Mouse (Mus musculus) liver, embryonic 13.5 days (tissue): Measurements from ENCODE around the gene C130026I21Rik. TPM values are rescaled to one million over a fixed set of nuclear protein-coding genes. Genes with fewer than 3 reads are reported as not detected.
"Not testable (repeated sequence)": the region's sequence is repeated elsewhere in the genome, so short reads cannot be mapped to it uniquely, and the experiment has no call there.

Experiments
- ATAC-seq: fragments of 200-750 bp; cut with Nextera tagmentation; 2 replicates; pipeline ENCODE4 v1.8.0; 2017; ENCODE audit warnings: low read depth, mild to moderate bottlenecking, moderate number of reproducible peaks, moderate library complexity
- DNase-seq: peaks from one replicate; pipeline ENCODE4 v3.0.0; 2022
- H3K27ac ChIP-seq: fragments of 300-500 bp; sonication (generic); 2 replicates; pipeline ENCODE4 v1.5.1; 2015; ENCODE audit warnings: moderate library complexity, mild to moderate bottlenecking, inconsistent platforms
- H3K27me3 ChIP-seq: fragments of 300-500 bp; sonication (generic); 2 replicates; pipeline ENCODE4 v1.6.1; 2015; ENCODE audit warnings: mild to moderate bottlenecking, inconsistent platforms
- H3K36me3 ChIP-seq: fragments of 300-500 bp; sonication (generic); 2 replicates; pipeline ENCODE4 v1.6.1; 2015; ENCODE audit warnings: mild to moderate bottlenecking, inconsistent platforms
- H3K4me1 ChIP-seq: fragments of 300-500 bp; sonication (generic); replicated peaks from 2 replicates; pipeline ENCODE4 v1.6.1; 2015; ENCODE audit warnings: inconsistent platforms
- H3K4me2 ChIP-seq: fragments of 300-500 bp; sonication (generic); 2 replicates; pipeline ENCODE4 v1.6.1; 2015; ENCODE audit warnings: inconsistent platforms, mild to moderate bottlenecking, moderate library complexity
- H3K4me3 ChIP-seq: fragments of 300-500 bp; sonication (generic); replicated peaks from 2 replicates; pipeline ENCODE4 v1.5.1; 2015; ENCODE audit warnings: mild to moderate bottlenecking, inconsistent platforms
- H3K9ac ChIP-seq: fragments of 300-500 bp; sonication (generic); 2 replicates; pipeline ENCODE4 v1.6.1; 2015; ENCODE audit warnings: mild to moderate bottlenecking, inconsistent platforms
- H3K9me3 ChIP-seq: fragments of 300-500 bp; sonication (generic); replicated peaks from 2 replicates; pipeline ENCODE4 v1.6.1; 2016; ENCODE audit warnings: inconsistent platforms
- whole genome bisulfite sequencing: fragments of 180-500 bp; shearing (Covaris S2); methylation state at CpG from one replicate; pipeline ENCODE4 v1.1.7; 2015; ENCODE audit not compliant: insufficient replicate concordance; 5-methylcytosine and 5-hydroxymethylcytosine counted together
- polyA plus RNA-seq: library from polyadenylated mRNA; unstranded; fragments of >200 nt; fragmentation: Nextera tagmentation; extraction: Ambion mirVana; gene quantifications from 2 replicates; pipeline ENCODE4 v1.2.1, GENCODE M21; 2015

The C130026I21Rik gene
- polyA plus RNA-seq, 1 experiment from 2014 or later, result not detected

DNA sequence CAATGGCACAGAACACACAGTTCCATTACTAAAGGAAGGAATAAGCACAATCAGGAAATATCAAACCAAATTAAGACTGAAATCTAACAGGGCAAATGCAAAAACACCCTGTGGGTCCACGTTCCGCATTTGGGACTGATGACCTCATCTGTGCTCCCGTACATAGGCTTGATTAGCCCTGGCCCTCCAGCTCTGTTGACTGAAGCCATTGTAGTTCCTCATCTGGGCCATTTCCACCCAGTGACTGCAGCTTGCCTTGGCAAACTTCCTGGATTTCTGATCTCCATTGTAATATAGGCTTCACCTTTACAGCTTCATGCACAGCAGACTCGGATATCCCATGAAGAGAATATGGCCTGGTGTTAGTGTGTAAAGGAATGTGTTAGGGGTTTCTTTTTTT lies 148.5 kb downstream of the C130026I21Rik start:
- not testable (repeated sequence) for DNase-seq, H3K4me3 ChIP-seq, H3K9ac ChIP-seq, H3K36me3 ChIP-seq, ATAC-seq, H3K27ac ChIP-seq, H3K4me1 ChIP-seq, H3K4me2 ChIP-seq, H3K9me3 ChIP-seq, H3K27me3 ChIP-seq
- WGBS, result 69% methylated on average over 4 of the region's 4 CpGs

DNA sequence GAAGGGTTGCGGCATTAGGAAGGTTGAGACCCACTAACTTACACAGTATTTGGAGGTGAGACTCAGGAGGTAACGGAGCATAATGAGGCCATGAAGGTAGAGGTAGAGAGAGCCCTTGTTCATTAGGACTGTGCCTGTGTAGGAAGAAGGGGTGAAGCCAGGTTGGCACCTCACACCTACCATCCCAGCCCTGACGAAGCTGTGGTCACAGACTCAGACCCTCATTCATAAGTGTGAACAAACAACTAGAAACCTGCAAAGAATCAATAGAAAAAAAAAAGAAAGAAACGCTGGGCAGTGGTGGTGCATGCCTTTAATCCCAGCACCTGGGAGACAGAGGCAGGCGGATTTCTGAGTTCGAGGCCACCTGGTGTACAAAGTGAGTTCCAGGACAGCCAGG lies 152.0 kb downstream of the C130026I21Rik start:
- DNase-seq, H3K27ac ChIP-seq, H3K4me1 ChIP-seq, H3K36me3 ChIP-seq, H3K9me3 ChIP-seq, H3K9ac ChIP-seq, H3K4me3 ChIP-seq, H3K4me2 ChIP-seq, H3K27me3 ChIP-seq, ATAC-seq: not testable (repeated sequence)
- WGBS, result 63% methylated on average over 5 of the region's 6 CpGs

DNA sequence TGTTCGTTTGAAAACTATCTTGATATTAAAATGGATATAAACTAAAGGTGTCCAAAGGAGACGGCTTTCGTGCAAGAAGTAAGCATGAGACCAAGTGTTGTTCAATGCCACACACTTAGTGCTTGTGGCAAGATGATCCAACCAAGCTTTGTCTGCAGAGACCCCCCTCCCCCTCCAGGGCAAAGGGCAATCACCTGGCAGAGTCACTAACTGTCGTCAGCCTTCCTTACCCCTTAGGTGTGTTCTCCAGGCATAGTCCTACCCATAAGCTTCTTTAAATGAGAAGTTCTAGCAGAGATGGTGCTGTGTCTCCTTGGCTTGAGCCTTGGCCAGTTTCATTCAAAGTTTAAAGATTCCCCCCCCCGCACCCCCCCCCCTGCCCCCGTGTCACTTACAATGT lies 152.8 kb downstream of the C130026I21Rik start:
- not testable (repeated sequence) for DNase-seq, H3K27ac ChIP-seq, H3K4me1 ChIP-seq, H3K9me3 ChIP-seq, H3K9ac ChIP-seq, H3K4me3 ChIP-seq, H3K4me2 ChIP-seq, H3K36me3 ChIP-seq, H3K27me3 ChIP-seq, ATAC-seq
- 43% methylated on average over 4 of the region's 6 CpGs for WGBS

DNA sequence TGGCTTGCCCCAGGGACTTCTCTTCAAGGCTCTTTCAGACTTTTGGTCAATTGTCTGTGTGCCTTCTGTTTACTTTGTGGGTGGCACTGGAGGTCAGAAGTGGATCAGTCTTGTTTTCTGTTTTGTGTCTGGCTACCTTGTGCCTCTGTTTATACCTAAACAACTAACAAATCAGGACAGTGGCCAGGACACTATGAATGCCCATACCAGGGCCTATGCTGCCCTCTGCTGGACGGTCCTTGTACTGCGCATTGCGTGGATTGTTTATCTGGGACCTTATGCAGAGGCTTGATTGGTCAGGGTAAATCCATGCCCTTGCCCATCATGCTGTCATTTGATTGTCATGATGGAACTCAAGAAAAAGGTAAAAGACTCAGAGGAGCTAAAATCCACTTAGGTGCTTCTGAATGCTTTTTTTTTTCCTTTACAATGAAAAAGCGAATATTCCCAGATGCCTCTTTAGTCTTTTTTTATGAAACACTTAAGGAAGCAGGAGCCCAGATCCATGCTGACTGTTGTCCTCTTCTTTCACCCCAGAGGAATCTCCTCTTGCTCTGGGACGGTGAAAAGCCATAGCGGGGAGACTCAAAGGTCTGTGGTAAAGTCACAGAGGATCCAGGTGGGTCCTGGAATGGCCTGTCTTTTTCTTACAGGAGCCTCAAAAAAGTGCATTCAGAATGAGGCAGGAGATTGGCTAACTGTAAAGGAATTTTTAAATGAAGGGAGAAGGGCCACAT lies 155.5 kb downstream of the C130026I21Rik start:
- not testable (repeated sequence) for H3K4me3 ChIP-seq, DNase-seq, H3K27ac ChIP-seq, ATAC-seq, H3K27me3 ChIP-seq, H3K4me1 ChIP-seq, H3K4me2 ChIP-seq, H3K9me3 ChIP-seq, H3K9ac ChIP-seq, H3K36me3 ChIP-seq
- WGBS, result 43% methylated on average over 6 of the region's 6 CpGs

DNA sequence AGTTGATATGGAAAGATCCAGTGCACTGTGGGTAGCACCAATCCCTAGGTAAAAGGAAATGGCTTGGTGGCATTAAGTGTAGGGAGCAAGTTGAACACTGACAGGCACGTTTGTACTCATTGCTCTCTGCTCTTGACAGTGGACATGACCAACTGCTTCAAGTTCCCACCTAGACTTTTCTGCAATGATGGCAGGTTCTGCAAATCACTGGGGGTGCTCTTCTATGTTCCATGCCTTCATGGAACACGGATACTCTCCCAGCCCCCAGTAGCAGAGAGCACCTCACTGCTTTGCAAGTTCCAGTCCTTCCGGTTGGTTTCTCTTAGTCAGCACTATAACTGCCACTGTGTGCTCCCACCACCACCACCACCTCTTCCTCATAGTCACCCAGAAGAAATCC lies 156.3 kb downstream of the C130026I21Rik start:
- WGBS, result 60% methylated on average over 3 of the region's 3 CpGs
- H3K4me1 ChIP-seq, H3K4me2 ChIP-seq, DNase-seq, H3K27me3 ChIP-seq, ATAC-seq, H3K4me3 ChIP-seq, H3K9me3 ChIP-seq, H3K36me3 ChIP-seq, H3K27ac ChIP-seq, H3K9ac ChIP-seq: not testable (repeated sequence)

DNA sequence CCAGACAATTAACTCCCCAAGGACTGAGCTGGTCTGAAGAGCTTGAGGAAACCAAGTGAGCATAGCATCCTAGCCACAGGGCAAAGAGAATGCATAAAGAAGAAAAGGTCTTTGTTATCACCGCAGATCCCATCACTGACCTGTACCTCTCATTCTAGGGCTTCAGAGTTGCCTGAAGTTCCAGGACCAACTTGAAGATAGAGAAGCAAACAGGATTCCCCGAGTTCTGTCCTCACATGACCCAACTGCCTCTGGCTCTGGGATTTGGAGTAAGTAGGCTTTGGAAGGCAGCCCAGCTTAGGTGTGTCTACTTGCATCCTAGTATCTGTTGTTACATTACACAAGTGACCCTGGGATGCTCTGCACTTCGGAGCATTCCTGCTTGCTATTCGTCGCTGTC lies 157.5 kb downstream of the C130026I21Rik start:
- H3K27ac ChIP-seq, H3K36me3 ChIP-seq, DNase-seq, H3K4me2 ChIP-seq, H3K9me3 ChIP-seq, ATAC-seq, H3K4me3 ChIP-seq, H3K4me1 ChIP-seq, H3K9ac ChIP-seq, H3K27me3 ChIP-seq: not testable (repeated sequence)
- 49% methylated on average over 2 of the region's 5 CpGs for WGBS

DNA sequence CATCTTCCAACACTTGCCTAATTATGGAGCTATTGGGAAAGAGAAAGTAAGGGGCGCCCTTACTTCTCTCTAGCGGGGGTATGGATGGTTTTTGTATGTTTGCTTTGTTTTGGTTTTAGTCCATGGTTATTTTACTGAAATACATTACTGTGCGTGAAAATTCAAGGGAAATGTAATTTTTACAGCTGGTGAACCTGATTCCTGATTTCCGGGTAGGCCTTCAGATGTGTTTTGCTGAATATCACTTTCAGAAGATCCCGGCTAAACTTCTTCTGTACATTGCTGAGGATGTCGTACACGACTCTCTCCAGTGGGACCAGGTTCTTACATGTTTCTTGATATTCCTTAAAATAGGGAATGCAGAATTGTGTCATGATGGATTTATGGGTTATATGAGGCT lies 158.1 kb downstream of the C130026I21Rik start:
- not testable (repeated sequence) for H3K27me3 ChIP-seq, H3K4me2 ChIP-seq, ATAC-seq, H3K27ac ChIP-seq, H3K9me3 ChIP-seq, DNase-seq, H3K4me3 ChIP-seq, H3K4me1 ChIP-seq, H3K36me3 ChIP-seq, H3K9ac ChIP-seq
- 76% methylated on average over 7 of the region's 7 CpGs for WGBS

DNA sequence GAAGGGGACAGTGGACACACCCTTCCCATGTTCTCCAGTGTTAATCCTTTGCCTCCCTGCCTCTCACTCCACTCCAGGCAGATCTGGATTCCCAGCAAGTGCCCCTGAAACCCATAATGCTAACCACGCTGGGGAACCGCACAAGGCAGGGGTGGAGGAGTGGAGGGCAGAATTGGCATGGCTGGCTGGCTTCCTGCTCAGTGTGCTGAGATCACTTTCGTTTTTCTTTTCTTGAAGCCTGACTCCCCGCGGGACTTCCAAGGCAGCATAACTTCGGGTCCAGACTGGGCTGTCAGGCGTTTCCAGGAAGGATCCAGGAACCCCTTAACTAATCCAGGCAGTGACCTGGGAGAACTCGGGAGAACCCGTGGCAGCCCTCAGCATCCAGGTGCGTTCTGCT lies 158.8 kb downstream of the C130026I21Rik start:
- H3K27me3 ChIP-seq, H3K4me2 ChIP-seq, H3K9me3 ChIP-seq, H3K27ac ChIP-seq, H3K36me3 ChIP-seq, ATAC-seq, H3K4me3 ChIP-seq, H3K9ac ChIP-seq, DNase-seq, H3K4me1 ChIP-seq: not testable (repeated sequence)
- 49% methylated on average over 10 of the region's 10 CpGs for WGBS

DNA sequence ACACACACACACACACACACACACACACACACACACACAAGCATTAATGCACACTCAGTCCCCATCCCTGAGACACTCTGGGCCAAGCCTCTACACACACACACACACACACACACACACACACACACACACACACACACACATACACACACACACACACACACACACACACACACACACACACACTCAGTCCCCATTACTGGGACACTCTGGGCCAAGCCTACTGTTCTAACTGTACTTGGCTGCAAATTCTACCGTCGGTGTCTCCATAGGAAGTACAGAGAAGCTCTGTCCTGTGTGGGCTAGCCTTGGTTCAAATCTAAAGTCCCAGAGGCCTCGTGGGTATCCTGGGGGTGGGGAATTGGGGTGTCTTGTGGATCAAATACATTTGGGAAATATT lies 159.5 kb downstream of the C130026I21Rik start:
- H3K4me3 ChIP-seq, H3K4me1 ChIP-seq, DNase-seq, H3K9me3 ChIP-seq, H3K9ac ChIP-seq, H3K36me3 ChIP-seq, ATAC-seq, H3K4me2 ChIP-seq, H3K27ac ChIP-seq, H3K27me3 ChIP-seq: not testable (repeated sequence)
- 69% methylated on average over 3 of the region's 3 CpGs for WGBS

DNA sequence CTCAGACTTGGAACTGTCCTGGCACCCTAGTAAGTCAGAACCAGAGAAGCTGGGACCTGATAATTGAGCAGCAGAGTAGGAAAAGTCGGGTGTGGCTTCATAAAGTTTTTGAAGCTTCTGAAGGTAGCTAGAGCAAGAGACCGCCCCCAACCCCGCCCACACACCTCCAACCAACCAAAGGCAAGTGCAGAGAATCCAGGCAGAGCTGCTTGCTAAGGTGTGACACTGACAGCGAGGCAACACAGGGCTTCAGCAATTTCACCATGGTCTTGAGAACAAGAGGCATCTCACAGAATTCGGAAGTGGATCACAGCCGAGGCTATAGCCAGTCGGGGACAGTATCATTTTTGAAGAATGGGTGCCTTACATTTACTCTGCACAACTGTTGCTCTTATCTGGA lies 160.6 kb downstream of the C130026I21Rik start, which contains the start of gene A530032D15Rik:
Gene A530032D15Rik (minus strand): TSS at position 101 of the 400 bp plus-strand sequence.
- WGBS, result no CpG with 5 or more reads among the region's 7 CpGs
- DNase-seq, ATAC-seq, H3K27ac ChIP-seq, H3K4me3 ChIP-seq, H3K36me3 ChIP-seq, H3K27me3 ChIP-seq, H3K9ac ChIP-seq, H3K9me3 ChIP-seq, H3K4me2 ChIP-seq, H3K4me1 ChIP-seq: not testable (repeated sequence)

DNA sequence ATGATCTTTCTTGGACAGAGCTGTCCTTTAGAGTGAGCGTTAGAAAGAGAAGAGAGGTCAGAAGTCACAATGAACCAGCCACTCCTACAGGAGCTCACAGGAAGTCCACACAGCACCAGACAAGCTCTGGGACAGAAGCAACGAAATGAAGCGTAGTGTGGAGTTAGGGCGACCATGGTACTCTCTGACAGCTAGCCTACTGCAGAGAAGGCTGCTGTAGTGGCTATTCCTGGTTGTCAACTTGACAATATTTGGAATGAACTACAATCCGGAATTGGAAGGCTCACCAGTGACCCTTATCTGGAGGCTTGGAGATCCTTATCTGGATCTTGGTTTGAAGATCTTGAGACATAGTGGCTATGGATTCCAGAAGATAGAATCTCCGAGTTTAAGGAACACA lies 164.4 kb downstream of the C130026I21Rik start:
- not testable (repeated sequence) for H3K36me3 ChIP-seq, DNase-seq, H3K9ac ChIP-seq, H3K27ac ChIP-seq, H3K4me1 ChIP-seq, ATAC-seq, H3K9me3 ChIP-seq, H3K27me3 ChIP-seq, H3K4me2 ChIP-seq, H3K4me3 ChIP-seq
- WGBS, result 53% methylated on average over 5 of the region's 6 CpGs

DNA sequence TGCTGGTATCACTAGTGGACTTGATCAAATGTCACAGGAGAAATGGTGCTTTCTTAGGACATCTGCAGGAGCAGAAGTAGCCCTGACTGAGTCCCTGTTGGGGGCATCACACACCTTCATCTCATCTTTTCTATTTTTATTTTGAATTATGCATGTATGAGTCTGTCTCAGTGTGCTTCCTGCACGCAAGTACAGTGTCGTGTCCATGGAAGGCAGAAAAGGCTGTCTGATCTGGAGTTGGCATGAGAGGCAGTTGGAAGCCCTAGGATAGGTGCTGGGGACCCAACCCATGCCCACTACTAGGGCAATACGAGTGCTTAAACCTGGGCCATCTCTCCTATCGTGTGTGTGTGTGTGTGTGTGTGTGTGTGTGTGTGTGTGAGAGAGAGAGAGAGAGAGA lies 165.0 kb downstream of the C130026I21Rik start:
- H3K27ac ChIP-seq, H3K9ac ChIP-seq, H3K4me1 ChIP-seq, ATAC-seq, H3K36me3 ChIP-seq, H3K27me3 ChIP-seq, H3K4me2 ChIP-seq, DNase-seq, H3K9me3 ChIP-seq, H3K4me3 ChIP-seq: not testable (repeated sequence)
- 47% methylated on average over 4 of the region's 4 CpGs for WGBS
